Mouse (Mus musculus): Measurements from ENCODE around the gene Gda.

Gda gene

GRCm38 (mm10) chr19:21473345-21473744, at the start of gene Gda:
Gda (minus strand) TSS chr19:21473445.
- in situ Hi-C loops (cut with MboI, MseI): no loop called here

DNA sequence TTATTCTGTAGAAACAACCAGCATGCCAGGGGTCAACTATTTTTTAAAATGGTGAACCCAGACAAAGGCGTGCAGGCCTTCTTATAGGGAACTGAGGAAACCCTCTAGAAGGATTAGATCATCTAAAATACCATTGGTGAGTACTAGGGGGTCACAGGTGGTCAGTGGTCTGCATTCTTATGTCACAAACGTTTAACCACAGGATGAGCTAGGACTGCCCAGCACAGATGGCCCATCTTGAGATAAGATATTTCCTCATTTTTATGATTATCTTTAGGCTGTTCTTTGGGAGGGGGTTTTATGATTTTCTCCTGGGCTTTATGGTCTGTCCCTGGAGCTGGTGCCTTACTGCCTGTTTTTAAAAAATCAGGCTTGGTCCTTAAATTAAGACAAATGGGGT, 47.0 kb upstream of the Gda start:
- in situ Hi-C loops (cut with MboI, MseI): loop anchor here (10.0 kb wide), 1 partner anchor 125 kb away; no protein-coding TSS in a partner anchor

DNA sequence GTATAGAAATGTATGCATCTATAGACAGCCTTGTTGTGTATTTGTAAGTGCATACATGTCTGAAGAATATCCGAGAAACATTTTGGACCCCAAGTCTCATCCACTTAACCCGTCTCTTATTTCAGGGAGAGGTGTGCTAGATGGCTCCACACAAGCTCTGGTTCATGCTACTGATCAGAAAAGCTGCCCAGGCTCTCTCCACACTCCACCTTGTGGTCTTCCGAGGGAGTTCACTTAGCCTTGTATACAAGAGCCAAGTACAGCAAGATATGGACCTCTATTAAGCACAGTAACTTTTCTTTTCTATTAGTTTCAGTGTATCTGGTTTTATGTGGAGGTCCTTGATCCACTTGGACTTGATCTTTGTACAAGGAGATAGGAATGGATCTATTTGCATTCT, 36.9 kb upstream of the Gda start:
- in situ Hi-C loops (cut with MboI, MseI): no loop called here

GRCm38 (mm10) chr19:21507561-21508232, 34.5 kb upstream of the Gda start:
- in situ Hi-C loops (cut with MboI, MseI): no loop called here

DNA sequence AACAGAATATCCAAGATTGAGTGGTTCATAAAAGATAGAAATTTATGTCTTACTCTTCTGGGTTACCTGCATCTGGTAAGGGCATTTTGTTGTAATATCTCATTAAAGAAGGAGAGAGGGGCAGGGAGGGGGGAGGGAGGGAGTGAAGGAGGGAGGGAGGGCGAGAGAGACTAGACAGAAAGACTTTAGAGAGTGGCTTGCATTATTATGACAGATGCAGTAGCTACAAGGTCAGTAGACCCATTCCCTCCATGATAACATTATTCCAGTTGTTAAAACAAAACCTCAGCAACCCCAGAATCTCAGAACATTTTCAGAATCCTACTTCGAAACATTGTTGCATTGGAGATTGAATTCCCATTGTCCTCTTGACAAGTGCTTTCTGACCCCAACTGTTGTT, 33.9 kb upstream of the Gda start:
- in situ Hi-C loops (cut with MboI, MseI): no loop called here

GRCm38 (mm10) chr19:21504716-21505115, 31.5 kb upstream of the Gda start:
- in situ Hi-C loops (cut with MboI, MseI): no loop called here

GRCm38 (mm10) chr19:21499394-21499983, 26.2 kb upstream of the Gda start:
- in situ Hi-C loops (cut with MboI, MseI): no loop called here

DNA sequence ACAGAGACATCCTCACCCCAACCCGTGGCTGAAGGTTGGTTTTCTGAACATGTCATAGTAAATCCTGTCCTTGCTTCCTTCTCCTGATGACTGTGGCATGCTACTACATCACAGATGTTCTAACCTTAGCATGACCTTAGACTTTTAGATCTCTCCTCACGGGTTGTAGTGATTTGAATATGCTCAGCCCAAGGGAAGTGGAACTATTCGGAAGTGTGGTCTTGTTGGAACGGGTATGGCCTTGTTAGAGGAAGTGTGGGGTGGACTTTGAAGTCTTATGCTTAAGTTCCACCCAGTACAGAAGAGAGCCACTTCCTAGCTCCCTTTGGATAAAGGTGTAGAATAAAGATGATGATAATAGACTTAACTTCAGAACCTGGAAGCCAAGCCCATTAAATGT, 22.6 kb upstream of the Gda start:
- in situ Hi-C loops (cut with MboI, MseI): no loop called here

- in situ Hi-C loops (cut with MboI, MseI): no loop called here
Observed at GRCm38 (mm10) chr19:21493807-21494521, 20.7 kb upstream of the Gda start.

GRCm38 (mm10) chr19:21491391-21491790, 18.1 kb upstream of the Gda start:
- in situ Hi-C loops (cut with MboI, MseI): no loop called here

GRCm38 (mm10) chr19:21487124-21487944, 14.1 kb upstream of the Gda start:
- in situ Hi-C loops (cut with MboI, MseI): no loop called here

DNA sequence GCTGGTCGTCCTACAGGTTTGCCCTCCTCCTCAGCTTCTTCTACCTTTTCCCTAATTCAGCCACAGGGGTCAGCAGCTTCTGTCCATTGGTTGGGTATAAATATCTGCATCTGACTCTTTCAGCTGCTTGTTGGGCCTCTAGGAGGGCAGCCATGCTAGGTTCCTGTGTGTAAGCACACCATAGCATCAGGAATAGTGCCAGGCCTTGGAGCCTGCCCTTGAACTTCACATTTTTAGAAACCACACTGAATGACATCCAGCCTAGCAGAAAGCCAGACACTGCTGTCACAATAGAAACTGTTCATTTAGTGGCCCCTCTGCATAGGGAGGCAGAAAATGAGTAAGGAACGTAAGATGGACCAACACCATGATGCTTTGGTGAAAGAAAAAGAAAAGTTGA, 8.9 kb upstream of the Gda start:
- in situ Hi-C loops (cut with MboI, MseI): no loop called here

GRCm38 (mm10) chr19:21481031-21481430, 7.8 kb upstream of the Gda start:
- in situ Hi-C loops (cut with MboI, MseI): no loop called here

DNA sequence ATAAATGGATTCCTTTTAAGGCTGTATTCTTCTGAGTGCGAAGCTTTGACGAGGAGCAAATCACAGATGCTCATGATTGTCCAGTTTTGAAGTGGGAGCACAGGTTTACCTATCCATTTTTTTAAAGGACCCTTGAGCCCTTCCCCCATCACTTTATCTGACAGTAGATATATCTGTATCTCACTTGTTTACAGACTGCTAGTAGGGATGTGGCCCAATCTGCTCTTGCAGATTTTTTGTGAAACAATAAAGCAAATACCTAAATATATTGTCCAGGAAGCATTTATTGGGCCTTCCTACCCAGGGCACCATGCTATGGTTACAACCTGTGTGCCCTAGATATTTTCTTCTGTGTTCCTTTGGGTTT, 6.8 kb upstream of the Gda start:
- in situ Hi-C loops (cut with MboI, MseI): no loop called here

GRCm38 (mm10) chr19:21479183-21480052, 6.2 kb upstream of the Gda start:
- in situ Hi-C loops (cut with MboI, MseI): no loop called here

- in situ Hi-C loops (cut with MboI, MseI): no loop called here
Observed at GRCm38 (mm10) chr19:21478538-21478937, 5.3 kb upstream of the Gda start.

- in situ Hi-C loops (cut with MboI, MseI): no loop called here
Observed at GRCm38 (mm10) chr19:21477780-21478179, 4.5 kb upstream of the Gda start.

DNA sequence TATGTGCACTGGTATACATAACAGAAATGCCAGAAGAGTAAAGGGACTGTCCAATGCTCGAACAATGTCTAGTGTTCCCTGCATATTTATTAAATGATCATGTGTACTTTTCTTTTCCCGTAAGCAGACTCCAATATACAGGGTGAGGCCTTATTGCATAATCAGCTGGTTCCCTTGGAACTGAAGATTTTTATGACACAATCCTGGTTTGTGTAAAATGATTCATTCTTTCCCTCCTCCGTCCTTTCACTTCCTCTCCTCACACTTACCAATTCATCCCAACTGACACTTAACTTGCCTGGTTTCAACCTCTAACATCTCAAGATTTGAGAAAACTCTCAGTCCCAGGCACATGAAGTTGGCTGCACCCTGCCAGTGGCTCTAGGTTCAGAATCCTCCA, 3.5 kb upstream of the Gda start:
- in situ Hi-C loops (cut with MboI, MseI): no loop called here

DNA sequence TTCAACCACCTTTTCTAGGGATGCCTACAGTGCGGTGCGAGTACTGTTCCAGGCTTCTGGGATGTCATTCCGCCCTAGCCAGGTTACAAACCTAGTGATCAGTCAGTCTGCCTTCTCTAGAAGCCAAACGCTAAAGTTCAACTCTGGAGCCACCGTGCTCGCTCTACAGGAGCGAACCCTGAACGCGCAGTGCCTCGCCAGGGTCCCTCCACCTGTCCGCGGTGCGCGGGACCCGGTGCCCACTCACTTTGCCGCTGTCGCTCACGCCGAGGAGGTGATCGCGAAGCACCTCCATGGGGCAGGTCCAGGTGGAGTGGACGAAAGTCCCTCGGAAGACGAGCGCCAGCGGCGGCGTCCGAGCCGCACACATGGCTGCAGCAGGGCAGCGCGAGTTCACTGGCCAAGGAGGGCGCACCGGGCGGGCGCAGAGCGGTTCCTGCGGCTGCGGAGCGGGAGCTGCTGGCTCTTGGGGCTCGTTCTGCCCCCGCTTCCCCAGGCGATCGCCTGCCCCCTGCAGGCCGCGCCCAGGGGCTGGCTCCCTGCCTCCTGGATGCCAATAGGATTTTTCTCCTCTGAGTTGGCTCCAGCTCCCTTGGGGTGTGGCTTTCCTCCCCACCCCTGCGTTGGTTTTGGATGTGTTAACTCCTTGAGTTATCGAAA, 994 bp downstream of the Gda start:
- in situ Hi-C loops (cut with MboI, MseI): no loop called here

GRCm38 (mm10) chr19:21461221-21461960, 11.9 kb downstream of the Gda start:
- in situ Hi-C loops (cut with MboI, MseI): no loop called here
